Mouse (Mus musculus) liver, embryonic 14.5 days (tissue): ENCODE data around the gene Fbxl16. TPM values are rescaled to one million over a fixed set of nuclear protein-coding genes. Genes with fewer than 3 reads are reported as not detected.

Source experiments
- ATAC-seq: fragments of 200-750 bp; cut with Nextera tagmentation; 2 replicates; pipeline ENCODE4 v1.8.0; 2017; ENCODE audit warnings: moderate number of reproducible peaks, mild to moderate bottlenecking, moderate library complexity; ENCODE audit not compliant: insufficient read depth
- DNase-seq, 3 experiments: peaks; one replicate each; pipeline ENCODE4 v3.0.0-alpha.2; 2012 to 2013; ENCODE audit warnings: low read depth in 3 of 3, low spot score in 3 of 3
- H3K27ac ChIP-seq: fragments of 300-500 bp; sonication (generic); 2 replicates; pipeline ENCODE4 v1.5.1; 2014; ENCODE audit warnings: moderate library complexity, mild to moderate bottlenecking, control low read depth, inconsistent platforms
- H3K27me3 ChIP-seq: fragments of 300-500 bp; sonication (generic); 2 replicates; pipeline ENCODE4 v1.6.1; 2014; ENCODE audit warnings: mild to moderate bottlenecking, low read length, moderate library complexity; ENCODE audit not compliant: control insufficient read depth, insufficient read depth
- H3K36me3 ChIP-seq: fragments of 300-500 bp; sonication (generic); replicated peaks from 2 replicates; pipeline ENCODE4 v1.6.1; 2014; ENCODE audit warnings: low read depth; ENCODE audit not compliant: control insufficient read depth, insufficient read depth
- H3K4me1 ChIP-seq, 2 experiments: fragments of 200-500 bp in 1 of 2; fragments of 300-500 bp in 1 of 2; sonication (generic) in 1 of 2; replicated peaks; 2 replicates each; pipeline ENCODE4 v1.6.1; 2012 to 2014; ENCODE audit warnings: antibody characterized with exemption in 1 of 2, inconsistent platforms in 1 of 2, low read length in 1 of 2; ENCODE audit not compliant: control insufficient read depth in 2 of 2, insufficient read depth in 2 of 2
- H3K4me2 ChIP-seq: fragments of 300-500 bp; sonication (generic); 2 replicates; pipeline ENCODE4 v1.6.1; 2014; ENCODE audit warnings: low read depth, mild to moderate bottlenecking, control low read depth, moderate library complexity
- H3K4me3 ChIP-seq, 2 experiments: fragments of 200-500 bp in 1 of 2; fragments of 300-500 bp in 1 of 2; sonication (generic) in 1 of 2; 2 replicates each; pipeline ENCODE4 v1.5.1; 2012 to 2014; ENCODE audit warnings: low read depth in 2 of 2, low read length in 2 of 2, mild to moderate bottlenecking in 2 of 2, control low read depth in 1 of 2, inconsistent platforms in 1 of 2, moderate library complexity in 1 of 2; ENCODE audit not compliant: insufficient read depth in 1 of 2
- H3K9ac ChIP-seq: fragments of 300-500 bp; sonication (generic); replicated peaks from 2 replicates; pipeline ENCODE4 v1.6.1; 2014; ENCODE audit warnings: mild to moderate bottlenecking, control low read depth, moderate library complexity
- H3K9me3 ChIP-seq: fragments of 300-500 bp; sonication (generic); 2 replicates; pipeline ENCODE4 v1.6.1; 2016; ENCODE audit warnings: low read length, mixed read lengths; ENCODE audit not compliant: control insufficient read depth
- CTCF ChIP-seq: IDR thresholded peaks from 2 replicates; pipeline ENCODE4 v1.5.1; 2016; ENCODE audit warnings: antibody characterized with exemption, low read depth, control low read depth
- EP300 ChIP-seq: IDR thresholded peaks from 2 replicates; pipeline ENCODE4 v1.6.1; 2016; ENCODE audit warnings: antibody characterized with exemption, low read depth
- WGBS: fragments of 180-500 bp; shearing (Covaris S2); extraction: QIAGEN DNeasy Blood & Tissue Kit; methylation state at CpG from one replicate; pipeline ENCODE4 v1.1.7; 2014; ENCODE audit not compliant: insufficient replicate concordance; 5-methylcytosine and 5-hydroxymethylcytosine counted together
- polyA plus RNA-seq, 2 experiments: library from polyadenylated mRNA; depleted of rRNA in 1 of 2; stranded (reverse) in 1 of 2; unstranded in 1 of 2; fragments of >200 nt; fragmentation: Nextera tagmentation in 1 of 2; extraction: Ambion mirVana in 1 of 2; gene quantifications; 2 replicates each; pipeline versions ENCODE4 v1.2.1 to v1.2.3; 2012 to 2014

The Fbxl16 gene
- polyA plus RNA-seq, 2 experiments = 0.04 TPM; not detected in 1

- DNase-seq = no peak
- TF ChIP-seq CTCF (no peak), EP300 (no peak)
- Histone ChIP-seq H3K4me2 (no peak overlapping the region), H3K9ac (no peak overlapping the region), H3K27me3 (no peaks in the 10 kb centered on the region), H3K4me1 (peaks cover 16 to 29% of the 10 kb centered on the region in 2 experiments), H3K36me3 (no peaks in the 10 kb centered on the region; the same call in 1 of the 2 replicates), H3K9me3 (no peaks in the 10 kb centered on the region), H3K27ac (no peak overlapping the region), H3K4me3 (no peak overlapping the region)
- ATAC-seq = no peak
- 91% methylated on average over 6 of the region's 6 CpGs for WGBS
Measured at GRCm38 (mm10) chr17:25863681-25864080, 54.8 kb downstream of the Fbxl16 start.

GRCm38 (mm10) chr17:25864311-25864710 lies 55.4 kb downstream of the Fbxl16 start:
- no peaks in the 10 kb centered on the region for H3K9me3 ChIP-seq
- DNase-seq = no peak
- no peak for ATAC-seq
- TF ChIP-seq EP300 = no peak
- no peak for TF ChIP-seq CTCF
- H3K4me1 ChIP-seq = peaks cover 16 to 32% of the 10 kb centered on the region in 2 experiments
- 80% methylated on average over 14 of the region's 14 CpGs for WGBS
- no peaks in the 10 kb centered on the region for H3K27me3 ChIP-seq
- no peaks in the 10 kb centered on the region; the same call in 1 of the 2 replicates for H3K36me3 ChIP-seq
- no peak overlapping the region for H3K4me2 ChIP-seq
- no peak overlapping the region for H3K9ac ChIP-seq
- H3K27ac ChIP-seq = no peak overlapping the region
- H3K4me3 ChIP-seq = no peak overlapping the region

GRCm38 (mm10) chr17:25865288-25865687 lies 56.4 kb downstream of the Fbxl16 start:
- no peak overlapping the region for H3K4me3 ChIP-seq
- H3K4me2 ChIP-seq = no peak overlapping the region
- H3K9me3 ChIP-seq = no peaks in the 10 kb centered on the region
- no peak for TF ChIP-seq EP300
- no peak for TF ChIP-seq CTCF
- H3K36me3 ChIP-seq = no peaks in the 10 kb centered on the region; the same call in 1 of the 2 replicates
- WGBS = 87% methylated on average over 11 of the region's 11 CpGs
- H3K27me3 ChIP-seq = no peaks in the 10 kb centered on the region
- DNase-seq (no peak), ATAC-seq (no peak)
- no peak overlapping the region for H3K27ac ChIP-seq
- peaks cover 13 to 28% of the 10 kb centered on the region in 2 experiments for H3K4me1 ChIP-seq
- no peak overlapping the region for H3K9ac ChIP-seq

- ATAC-seq (no peak), DNase-seq (no peak)
- Histone ChIP-seq H3K4me2 (no peak overlapping the region), H3K36me3 (no peaks in the 10 kb centered on the region; the same call in 1 of the 2 replicates), H3K9ac (no peak overlapping the region), H3K4me3 (no peak overlapping the region), H3K27me3 (no peaks in the 10 kb centered on the region), H3K27ac (no peak overlapping the region), H3K4me1 (peaks cover 8 to 21% of the 10 kb centered on the region in 2 experiments), H3K9me3 (no peaks in the 10 kb centered on the region)
- TF ChIP-seq CTCF (no peak), EP300 (no peak)
- WGBS = 78% methylated on average over 3 of the region's 3 CpGs
Measured at GRCm38 (mm10) chr17:25866172-25866571, 57.3 kb downstream of the Fbxl16 start.

GRCm38 (mm10) chr17:25867509-25867835 lies 58.6 kb downstream of the Fbxl16 start:
- Histone ChIP-seq H3K27ac (peak overlapping the region; percentile 32), H3K27me3 (no peaks in the 10 kb centered on the region), H3K4me1 (peaks cover 0 to 15% of the 10 kb centered on the region in 2 experiments; a peak in 3 of 4 replicates), H3K36me3 (no peaks in the 10 kb centered on the region; the same call in 1 of the 2 replicates), H3K4me3 (peak overlapping the region; percentile 54 to 77), H3K9ac (peak overlapping the region; percentile 60), H3K4me2 (peak overlapping the region; percentile 85), H3K9me3 (no peaks in the 10 kb centered on the region)
- no peak for DNase-seq
- TF ChIP-seq CTCF (no peak), EP300 (no peak)
- WGBS = 4% methylated on average over 7 of the region's 7 CpGs
- ATAC-seq = peak; percentile 41
